Mouse (Mus musculus) cerebellum, adult 9-10 months (tissue): ENCODE data around the gene Gm20869.
"Not testable (repeated sequence)": the region's sequence is repeated elsewhere in the genome, so short reads cannot be mapped to it uniquely, and the experiment has no call there.

Source experiments
- DNase-seq: peaks from one replicate; pipeline ENCODE4 v3.0.0; 2022

Gm20869 gene

DNA sequence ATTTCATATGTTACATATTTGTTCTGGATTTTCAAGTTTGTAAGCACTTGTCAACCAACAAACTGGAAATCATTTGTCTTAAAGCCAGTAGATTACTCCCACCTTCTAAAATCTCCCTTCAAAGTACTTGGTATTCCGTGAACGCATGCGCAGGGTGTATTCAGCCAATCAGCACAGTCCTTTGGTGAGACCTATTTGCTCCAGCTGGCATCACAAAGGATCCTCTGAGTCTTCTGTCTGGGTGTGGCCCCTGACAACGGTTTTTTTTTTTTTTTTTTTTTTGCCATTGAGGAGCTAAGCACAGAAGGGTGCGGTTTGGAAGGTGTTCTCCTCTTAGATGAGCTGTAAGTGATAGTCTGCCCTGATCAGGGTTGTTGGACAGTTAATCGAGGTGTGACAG, at the start of gene Gm20869:
Gene Gm20869, plus strand, starts transcription at position 301 of the 400 bp plus-strand sequence.
- not testable (repeated sequence) for DNase-seq
